Mouse (Mus musculus) frontal cortex, postnatal 10 days (tissue): Measurements from ENCODE around the gene Tenm4.

Experiments
- DNase-seq, 2 experiments: peaks; one replicate each; pipeline ENCODE4 v3.0.0; 2022; ENCODE audit warnings: low spot score in 2 of 2, mixed read lengths in 1 of 2

Gene Tenm4

DNA sequence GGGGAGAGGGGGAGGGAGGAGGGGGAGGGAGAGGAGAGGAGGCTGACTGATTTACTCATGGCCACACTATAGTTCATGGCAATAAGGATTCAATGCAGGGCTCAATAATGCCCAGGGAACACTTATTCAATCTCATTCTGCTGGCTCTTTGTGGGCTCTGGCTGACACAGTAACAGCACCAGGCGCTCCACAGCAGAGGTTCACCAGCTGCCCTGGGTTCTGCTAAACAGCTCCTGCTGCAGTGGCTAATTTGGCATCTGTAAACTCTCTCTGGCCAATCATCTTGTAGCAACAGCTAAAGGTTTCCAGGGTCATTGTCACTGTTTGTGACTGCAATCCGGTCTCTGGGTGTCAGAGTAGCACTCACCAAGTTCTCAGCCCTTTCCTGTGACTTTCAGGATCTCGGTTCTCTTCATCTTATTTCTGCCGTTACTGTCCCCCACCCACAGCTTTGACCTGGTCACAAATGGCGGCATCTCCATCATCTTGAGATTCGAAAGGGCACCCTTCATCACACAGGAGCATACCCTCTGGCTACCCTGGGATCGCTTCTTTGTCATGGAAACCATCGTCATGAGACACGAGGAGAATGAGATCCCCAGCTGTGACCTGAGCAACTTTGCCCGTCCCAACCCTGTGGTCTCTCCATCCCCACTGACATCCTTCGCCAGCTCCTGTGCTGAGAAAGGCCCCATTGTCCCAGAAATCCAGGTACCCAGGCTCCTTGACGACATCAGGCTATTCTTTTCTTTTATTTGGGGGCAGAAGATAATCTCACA lies 671.6 kb downstream of the Tenm4 start:
- no peak for DNase-seq

DNA sequence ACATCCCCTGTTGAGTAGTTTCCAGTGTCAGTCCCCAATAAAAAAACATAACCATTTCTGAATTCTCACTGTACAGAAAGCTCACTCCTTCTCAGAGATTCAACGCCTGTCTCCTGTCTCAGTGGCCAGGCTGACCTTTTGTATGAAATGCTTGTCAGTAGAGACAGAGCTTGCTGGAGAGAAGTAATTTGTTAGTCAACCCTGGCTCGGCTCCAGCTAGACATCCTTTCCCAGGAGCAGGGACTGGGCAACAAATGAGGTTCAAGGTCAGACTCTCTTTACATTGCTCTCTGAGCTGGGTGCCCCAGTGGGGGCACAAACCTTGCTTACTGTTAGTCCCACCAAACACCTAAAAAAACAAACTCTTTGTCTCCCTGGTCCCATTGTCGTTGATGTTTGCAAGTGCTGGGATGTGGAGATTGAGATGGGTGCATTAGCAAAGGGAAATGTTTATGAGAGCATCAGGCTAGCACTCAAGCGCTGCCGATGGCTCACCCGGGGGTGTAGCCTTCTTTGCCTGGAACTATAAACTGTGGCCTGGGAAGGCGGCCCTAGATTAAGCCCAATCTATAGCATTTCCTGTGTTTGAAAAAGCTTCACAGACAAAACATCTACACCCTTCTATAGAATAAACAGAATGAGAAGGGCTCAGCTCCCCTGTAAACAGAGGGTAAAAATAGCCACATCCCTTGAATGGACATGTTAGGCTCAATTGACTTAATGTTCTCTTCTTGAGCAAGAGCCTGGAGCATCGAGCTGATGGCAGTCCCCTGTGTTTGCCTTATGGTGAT lies 673.3 kb downstream of the Tenm4 start:
- no peak for DNase-seq

DNA sequence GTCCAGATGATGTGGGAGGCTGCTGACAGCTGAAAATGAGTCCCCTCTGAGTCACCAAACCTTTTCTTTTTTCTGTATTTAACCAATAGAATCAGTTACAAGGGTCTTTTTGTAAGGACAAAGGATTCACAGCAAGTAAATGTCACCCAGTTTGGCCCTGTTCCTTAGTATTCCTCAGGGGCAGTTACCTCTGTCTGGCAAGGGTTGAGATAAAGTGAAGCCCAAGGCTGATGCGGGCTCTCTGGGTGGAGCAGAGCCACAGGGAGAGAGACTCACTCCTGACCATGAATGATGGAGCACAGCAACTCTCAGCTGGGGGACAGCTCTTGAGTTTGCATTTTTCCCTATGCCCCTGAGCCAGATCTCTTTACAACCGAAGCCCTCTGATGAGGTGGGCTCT lies 681.7 kb downstream of the Tenm4 start:
- DNase-seq, result no peak

DNA sequence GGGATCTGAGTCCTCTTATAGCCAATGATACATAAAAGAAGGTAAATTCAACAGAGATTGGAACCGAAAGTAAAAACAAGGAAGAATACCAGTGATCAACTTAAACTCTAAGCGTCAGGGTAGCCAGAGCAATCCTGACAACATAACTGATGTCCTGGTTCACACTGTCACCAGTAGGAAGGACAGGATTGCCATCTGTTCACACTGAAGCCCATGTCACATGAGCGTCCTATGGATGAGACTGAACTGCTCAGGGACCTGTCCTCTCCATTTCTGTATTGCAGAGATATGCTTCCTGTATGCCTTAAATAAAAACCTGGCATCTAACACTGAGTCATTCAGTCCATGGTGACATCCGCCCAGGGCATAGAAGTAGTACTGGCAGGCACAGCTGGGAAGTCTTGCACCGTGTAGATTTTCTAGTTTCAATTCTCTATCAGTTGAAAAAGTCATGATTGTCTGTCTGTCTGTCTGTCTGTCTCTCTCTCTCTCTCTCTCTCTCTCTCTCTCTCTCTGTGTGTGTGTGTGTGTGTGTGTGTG lies 684.9 kb downstream of the Tenm4 start:
- DNase-seq, result no peak

DNA sequence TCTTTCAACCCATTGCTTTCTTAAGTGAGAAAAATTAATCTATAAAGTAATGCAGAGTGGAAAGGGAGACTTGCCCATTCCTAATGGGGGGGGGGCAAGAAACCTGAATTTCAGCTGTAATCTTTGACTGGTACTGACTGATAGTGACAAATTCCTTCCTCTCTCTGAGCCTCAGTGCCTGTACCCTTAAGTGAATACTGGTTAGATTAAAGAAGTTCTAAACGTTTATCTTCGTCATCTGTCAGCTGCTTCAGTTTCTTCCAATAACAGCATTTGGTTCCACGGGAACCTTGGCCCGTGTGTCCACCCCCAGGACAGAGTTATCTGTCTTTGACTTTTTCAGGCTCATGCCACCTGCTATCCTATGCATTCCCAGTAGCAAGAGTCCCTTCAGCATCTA lies 685.5 kb downstream of the Tenm4 start:
- no peak for DNase-seq

DNA sequence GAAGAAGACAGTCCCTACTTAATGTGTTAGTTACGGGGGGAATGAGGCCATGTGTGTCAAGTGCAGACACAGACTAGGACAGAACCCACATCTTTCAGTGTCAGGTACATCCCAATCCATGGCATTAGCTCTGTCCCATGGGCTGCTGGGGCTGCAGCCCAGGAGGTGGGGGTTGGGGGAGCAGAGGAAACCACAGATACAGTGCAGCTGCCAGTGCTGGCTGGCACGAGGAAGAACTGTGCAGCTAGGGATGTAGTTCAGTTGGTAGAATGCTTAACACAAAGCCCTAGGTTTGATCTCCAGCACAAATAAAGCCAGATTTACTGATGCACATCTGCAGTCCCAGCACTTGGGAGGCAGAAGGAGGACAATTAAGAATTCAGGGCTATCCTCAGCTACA lies 688.0 kb downstream of the Tenm4 start:
- no peak for DNase-seq

DNA sequence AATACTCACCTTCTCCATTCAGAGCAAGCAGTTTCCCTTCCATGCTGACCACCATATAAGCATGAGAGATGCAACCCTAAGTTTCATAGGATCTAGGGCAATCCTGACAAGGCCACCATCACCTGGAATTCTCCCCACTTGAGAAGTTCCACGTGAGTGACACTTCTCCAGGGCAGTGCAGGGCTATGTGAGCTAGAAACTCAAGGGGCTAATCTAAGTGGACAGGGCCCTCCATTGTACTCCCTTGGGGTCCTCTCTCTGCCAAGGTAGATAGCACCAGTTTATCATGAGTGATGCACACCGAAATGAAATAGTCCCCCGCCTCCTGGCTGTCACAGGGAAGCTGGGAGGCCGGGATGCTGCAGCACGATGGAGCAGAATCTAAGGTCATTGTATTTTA lies 688.6 kb downstream of the Tenm4 start:
- DNase-seq, result no peak

DNA sequence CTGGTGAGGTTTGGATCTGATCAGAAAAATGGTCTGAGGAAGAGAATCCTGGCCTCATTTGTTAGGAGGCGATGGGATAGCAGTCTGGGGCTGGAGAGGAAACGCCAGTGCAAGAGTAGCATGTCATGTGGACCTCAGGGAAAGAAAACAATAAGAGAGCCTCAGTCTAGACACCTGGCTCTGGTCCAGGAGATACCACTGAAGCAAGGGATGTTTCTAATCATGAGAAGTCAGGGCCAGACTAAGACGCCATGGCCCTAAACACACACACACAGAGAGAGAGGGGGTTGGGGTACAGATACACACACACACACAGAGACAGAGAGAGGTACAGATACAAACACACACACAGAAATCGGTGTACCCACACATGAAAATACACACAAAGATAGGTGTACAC lies 689.6 kb downstream of the Tenm4 start:
- no peak for DNase-seq

DNA sequence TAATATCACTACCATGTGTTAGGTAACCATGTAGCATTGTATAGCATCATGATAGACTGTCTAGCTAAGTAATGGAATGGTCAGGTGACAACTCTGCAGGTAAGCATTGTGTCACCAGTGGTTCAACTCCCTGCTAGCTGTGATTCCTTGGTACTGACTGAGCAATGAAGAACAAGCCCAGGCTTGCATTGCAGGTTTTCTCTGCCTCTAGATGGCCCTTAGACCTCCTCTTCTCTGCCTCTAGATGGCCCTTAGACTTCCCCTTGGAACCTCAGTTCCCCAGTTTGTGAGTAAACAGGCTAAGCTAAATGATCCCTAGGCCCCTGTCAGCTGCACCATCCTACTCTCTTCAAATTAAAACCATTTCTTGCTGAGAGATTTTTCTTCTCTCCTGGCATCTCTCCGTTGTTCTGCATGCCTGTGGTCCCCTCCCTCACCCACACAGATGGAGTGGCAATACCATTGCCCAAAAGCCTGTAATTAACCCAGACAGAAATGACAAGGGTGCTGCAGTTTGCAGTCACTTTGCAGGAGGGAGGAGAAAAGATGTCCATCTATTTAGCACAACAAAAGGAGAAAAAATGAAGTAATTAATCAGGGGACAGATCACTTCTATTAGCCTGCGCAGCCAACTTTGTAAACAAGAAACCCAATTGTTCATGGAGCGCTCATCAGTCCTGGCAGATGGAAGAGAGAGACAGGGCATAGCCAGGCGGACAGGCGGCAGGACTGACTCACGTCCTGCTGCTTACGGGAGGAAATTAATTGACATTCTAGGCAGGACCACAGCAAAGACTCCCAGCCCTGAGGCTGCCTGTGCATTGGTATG lies 694.1 kb downstream of the Tenm4 start:
- no peak for DNase-seq

DNA sequence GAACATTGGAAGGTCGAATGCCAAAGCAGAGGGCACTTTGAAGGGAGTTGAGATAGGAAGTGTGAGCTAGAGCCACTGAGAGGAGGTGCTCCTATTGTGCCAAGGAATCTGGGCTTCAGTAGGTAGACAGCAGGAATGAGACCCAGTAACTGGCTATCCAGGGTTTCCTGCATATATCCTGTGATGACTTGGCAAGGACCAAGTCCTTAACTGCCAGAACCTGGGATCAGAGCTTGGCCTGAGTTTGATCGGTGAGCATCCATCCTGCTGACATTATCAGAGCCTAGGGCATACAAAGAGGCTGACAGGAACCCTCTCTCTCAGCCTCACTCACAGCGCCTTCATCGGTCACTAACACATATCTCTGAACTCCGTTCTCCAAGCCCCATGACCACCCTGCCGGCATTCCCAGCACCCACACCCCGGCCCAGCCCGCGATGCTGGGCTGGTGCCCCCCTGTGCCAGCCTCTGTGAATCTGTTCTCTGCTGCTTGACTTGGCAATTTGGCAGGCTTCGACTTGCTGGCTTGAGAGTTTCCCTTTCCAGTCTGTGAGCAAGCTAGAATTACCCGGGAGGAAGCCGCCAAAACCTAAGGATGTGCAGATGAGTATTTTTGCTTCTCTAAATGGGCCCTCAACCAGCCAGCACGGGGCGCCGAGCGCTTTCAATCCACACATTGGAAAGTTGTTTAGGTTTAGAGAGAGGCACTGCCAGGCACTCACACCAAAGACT lies 698.2 kb downstream of the Tenm4 start:
- DNase-seq, result peak; percentile 43 to 61

DNA sequence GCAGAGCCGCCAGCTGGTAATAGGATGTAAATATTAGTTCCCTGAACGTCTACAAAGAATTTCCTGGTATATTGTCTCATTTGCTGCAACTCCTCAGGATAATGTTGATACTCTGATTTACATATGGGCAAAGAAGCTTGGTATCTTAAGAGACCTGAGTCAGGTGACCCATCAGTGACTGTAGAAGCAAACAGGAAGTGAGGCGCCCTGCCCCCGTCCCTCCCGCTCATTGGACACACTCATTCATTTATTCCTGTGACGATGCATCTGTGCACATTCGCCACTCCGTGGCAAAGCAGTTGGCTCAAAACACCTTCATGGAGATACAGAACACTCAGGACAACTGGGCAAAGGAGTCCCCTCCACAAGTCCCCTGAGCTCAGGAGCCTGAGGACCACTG lies 699.4 kb downstream of the Tenm4 start:
- DNase-seq, result no peak

DNA sequence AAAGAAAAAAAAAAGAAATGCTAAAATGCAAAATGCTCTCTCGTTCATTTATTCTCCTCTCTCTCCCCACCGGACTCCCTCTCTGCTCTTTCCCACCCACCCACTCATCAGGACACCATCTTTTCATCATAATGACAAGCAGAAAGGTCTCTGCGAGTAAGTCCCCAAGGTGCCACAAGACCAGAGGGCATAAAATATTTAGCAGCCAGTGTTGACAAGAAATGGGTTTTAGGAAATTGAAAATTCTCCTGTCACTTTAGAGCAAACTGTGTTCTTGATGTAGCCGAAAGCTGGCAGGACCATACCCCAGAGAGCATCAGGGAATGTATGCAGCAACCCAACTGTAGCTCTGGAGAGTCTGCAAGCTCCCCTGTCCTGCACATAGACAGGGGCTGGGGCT lies 700.0 kb downstream of the Tenm4 start:
- no peak for DNase-seq

DNA sequence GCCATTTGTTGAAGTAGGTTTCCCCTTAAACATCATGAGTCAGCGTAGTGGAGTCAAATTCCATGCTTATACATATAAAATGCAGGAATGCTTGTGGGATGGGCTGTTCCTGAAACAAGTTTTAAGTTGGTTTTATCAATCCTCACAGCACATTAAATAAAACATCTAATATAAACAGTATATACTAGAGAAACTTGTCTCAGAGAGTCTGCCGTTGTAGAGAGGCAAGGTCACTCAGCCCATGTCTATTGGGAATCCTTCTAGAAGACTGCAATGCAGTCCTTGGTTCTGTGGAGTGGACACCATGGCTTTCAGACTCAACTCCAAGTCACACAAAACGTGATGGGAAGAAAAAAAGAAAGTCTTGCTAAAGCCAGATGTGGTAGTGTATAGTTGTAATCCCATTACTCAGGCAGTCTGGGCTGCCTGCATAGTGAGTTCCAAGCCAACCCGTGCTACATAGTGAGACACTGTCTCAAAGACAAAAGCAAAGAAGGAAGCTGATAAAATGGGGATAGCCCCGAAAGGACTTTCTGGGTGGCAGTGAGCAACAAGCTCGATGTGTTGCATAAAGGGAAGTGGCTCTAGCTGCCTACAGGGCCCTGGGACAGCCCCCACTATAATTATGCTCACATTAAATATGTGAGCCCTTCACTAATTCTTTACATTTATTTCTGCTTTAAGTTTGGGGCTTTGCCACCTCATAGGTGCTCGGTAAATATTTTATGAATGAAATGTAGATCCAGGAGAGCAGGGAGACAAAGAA lies 707.6 kb downstream of the Tenm4 start:
- no peak for DNase-seq

DNA sequence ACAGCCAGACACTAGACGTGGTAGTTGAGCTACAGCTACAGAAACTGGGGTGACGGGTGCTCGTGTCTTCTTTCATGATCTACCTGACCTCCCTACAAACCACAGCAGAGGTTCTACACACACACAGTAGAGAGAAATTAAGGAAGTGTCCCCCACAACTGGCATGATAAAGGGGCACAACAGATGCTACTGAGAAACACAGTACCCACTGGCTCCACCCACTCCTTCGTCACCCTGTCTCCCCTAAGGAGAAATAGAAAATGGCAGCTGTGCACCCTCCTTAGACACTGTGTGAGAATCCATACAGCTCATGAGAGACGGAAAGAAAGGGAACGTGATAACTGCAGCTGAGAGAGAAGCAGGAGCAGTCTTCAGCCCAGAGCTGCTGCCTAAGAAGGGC lies 708.5 kb downstream of the Tenm4 start:
- no peak for DNase-seq

DNA sequence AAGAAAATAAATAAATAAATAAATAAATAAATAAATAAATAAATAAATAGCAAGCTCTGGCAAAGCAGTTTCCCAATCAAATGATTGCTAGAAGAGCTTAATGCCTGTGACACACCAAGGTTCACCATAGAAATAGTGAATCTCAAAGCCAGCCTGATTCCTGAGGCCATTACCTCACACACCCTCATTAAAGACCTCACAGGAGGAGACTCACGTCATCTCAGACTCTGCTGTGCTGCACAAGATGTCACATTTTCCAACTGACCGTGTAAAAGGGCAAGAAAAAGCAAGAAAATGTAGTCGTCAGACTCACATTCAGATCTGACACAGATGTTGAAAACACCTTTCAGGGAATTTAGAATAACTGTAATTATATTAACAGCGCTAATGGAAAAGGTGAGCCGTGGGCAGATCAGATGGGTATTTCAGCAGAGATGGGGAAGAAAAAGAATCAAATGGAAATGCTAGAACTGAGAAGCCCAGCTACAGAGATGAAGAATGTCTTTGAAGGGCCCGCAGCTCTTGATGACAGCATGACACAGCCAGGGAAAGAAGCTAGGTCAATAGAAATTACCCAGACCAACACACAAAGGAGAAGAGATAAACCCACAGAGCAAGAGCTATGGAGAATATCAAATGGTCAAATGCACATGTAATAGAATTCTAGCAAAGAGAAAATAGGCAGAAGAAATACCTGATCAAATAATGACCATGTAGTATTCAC lies 709.3 kb downstream of the Tenm4 start:
- no peak for DNase-seq

DNA sequence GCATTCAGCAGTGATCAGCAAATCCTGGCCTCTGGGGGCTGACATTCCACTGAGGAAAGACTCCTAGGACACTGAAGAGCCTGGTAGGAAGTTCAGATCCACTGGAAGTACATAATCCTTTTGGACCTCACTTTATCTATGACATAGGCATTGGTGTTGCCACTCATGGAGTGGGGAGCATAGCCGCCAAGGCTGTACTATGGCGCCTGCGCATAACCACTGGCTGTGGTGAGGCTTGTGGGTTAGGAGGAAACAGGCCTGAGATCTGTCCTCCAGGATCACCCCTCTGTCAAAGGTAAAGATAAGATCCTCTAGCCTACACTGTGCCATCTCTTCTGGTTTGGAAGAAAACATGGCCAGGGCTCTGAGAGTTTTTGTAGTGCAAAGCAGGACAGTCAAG lies 712.3 kb downstream of the Tenm4 start:
- DNase-seq, result no peak

DNA sequence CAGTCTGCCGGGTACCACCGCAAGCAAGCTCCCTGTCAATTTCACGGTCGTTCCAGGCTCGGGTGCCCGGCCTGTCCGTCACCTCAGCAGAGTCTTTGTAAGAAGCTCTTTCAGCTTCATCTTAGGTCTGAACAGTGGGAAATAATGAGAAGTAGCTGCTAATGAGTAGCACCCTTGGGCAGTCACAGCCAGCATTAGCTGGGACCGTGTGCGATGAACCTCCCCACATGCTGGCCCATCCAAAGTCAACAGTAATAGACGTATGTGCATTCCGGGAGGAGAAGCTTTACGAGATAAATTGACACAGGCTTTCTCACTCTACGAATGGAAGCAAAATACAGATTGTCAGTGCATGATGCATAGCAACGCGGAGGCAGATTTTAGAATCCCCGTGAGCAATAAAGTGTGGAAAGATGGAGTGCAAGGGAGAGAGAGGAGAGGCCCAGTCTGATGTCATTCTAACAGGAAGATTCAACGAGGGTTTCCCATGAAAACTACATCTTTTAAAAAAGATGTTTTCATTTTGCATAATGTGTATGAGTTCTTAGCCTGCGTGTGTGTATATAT lies 716.1 kb downstream of the Tenm4 start:
- DNase-seq, result no peak

DNA sequence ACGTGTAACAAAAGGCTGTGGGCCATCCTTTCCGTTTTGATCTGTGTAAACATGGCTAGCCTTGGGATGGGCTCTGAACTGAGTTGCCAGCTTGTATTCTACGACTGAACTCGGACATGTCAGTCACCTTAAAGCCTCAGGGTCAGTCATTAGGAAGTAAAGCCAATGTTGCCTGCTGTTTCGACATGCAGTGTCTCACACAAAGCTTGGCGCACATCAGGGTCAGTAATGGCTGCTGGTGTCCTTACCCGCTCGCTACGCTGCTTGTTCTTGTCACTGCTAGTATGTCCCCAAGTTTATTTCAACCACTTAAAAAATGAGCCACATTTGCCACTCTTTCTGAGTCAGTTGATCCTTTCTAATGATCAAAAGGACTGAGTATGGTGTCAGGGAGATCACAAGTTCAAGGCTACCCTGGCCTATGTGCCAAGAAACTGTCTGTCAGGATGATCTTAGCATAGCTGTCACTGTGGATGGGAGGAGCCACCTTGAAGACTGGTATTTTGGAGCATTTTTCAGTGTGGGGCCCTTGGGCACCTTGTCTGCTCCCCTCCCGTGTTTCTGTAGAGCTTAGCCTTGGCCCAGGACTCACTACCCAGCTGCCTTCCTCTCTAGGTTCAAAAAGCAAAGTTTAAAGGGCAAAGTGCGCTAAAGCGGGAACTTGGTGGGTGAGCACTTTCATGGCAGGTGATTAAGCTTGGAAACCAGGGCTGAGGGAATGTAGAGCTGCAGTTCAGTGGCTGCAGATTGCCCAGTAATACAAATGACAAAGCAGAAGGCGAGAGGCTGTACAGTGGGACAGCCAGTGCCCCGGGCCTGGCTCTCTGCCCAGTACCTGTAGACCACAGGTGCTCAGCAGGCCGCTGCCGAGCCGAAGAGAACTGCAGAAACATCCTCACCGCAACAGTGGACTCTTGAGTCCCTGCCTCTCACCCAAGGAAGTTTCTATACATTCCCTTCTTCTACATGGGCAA lies 718.3 kb downstream of the Tenm4 start:
- no peak for DNase-seq
